Mouse (Mus musculus) embryonic fibroblast, embryonic 13.5 days (primary cell): ENCODE measurements around the gene St8sia1.
A peak's percentile ranks its signal among the peaks of the same experiment; 100 is the strongest.

Experiments used
- CTCF ChIP-seq: IDR thresholded peaks from 2 replicates; pipeline ENCODE4 v1.5.1; 2011; ENCODE audit warnings: mild to moderate bottlenecking, control low read depth, low read length, moderate library complexity, borderline replicate concordance; ENCODE audit not compliant: insufficient read depth
- POLR2A ChIP-seq: IDR thresholded peaks from 2 replicates; pipeline ENCODE4 v1.6.1; 2011; ENCODE audit warnings: low read depth, mild to moderate bottlenecking, control low read depth, low read length, moderate library complexity

DNA sequence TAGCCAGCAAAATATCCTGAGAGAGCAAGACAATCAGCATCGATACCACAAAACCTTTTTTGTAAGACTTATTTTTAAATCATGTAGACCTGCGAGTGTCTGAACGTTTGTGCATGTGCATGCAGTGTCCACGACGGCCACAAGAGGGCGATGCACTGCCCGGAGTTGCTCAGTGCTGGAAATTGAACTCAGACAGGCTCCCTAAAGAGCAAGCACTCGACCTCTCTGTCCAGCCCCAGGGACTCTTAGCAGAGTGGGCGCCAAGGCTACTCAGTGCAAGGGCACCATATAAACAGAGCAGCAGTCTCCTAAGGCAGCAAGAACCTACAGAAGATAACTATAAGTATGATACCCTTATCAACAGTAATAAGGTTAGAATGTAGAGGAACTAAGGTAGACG, 24.5 kb upstream of the St8sia1 start:
- TF ChIP-seq CTCF (peak; percentile 93), POLR2A (no peak)
